Mouse (Mus musculus) left cerebral cortex, postnatal 10 days (tissue): ENCODE results near the gene Fgr. TPM values are rescaled to one million over a fixed set of nuclear protein-coding genes. Genes with fewer than 3 reads are reported as not detected.
A peak's percentile ranks its signal among the peaks of the same experiment; 100 is the strongest.
"Not testable (repeated sequence)": the region's sequence is repeated elsewhere in the genome, so short reads cannot be mapped to it uniquely, and the experiment has no call there.

ENCODE experiments used
- DNase-seq, 2 experiments: peaks; one replicate each; pipeline ENCODE4 v3.0.0; 2021 to 2022; ENCODE audit warnings: low spot score in 2 of 2, mixed read lengths in 1 of 2; ENCODE audit errors: extremely low spot score in 1 of 2
- intact Hi-C: fragments of 180-260 bp; cut with DNase I; formaldehyde crosslinking; loops from one replicate; pipeline ENCODE4 v1.15.1; 2025
- total RNA-seq, 2 experiments: library from RNA; stranded (reverse); gene quantifications; 2 replicates each; pipeline ENCODE4 v1.2.3; 2021

Gene Fgr
- total RNA-seq, 2 experiments from 2014 or later = 0.47 TPM; not detected in 1

GRCm38 (mm10) chr4:132976729-132977128, 2.8 kb downstream of the Fgr start:
- DNase-seq = no peak
- intact Hi-C loops = no loop called here

GRCm38 (mm10) chr4:132977597-132977996, 3.7 kb downstream of the Fgr start:
- DNase-seq = no peak
- intact Hi-C loops = no loop called here

- intact Hi-C loops = no loop called here
- DNase-seq = no peak
Observed at GRCm38 (mm10) chr4:132979186-132979585, 5.3 kb downstream of the Fgr start.

GRCm38 (mm10) chr4:132981621-132982020, 7.7 kb downstream of the Fgr start:
- intact Hi-C loops = no loop called here

GRCm38 (mm10) chr4:132982999-132983398, 9.1 kb downstream of the Fgr start:
- intact Hi-C loops = no loop called here

More at GRCm38 (mm10) chr4:132981621-132982020, 7.7 kb downstream of the Fgr start:
- DNase-seq = no peak

GRCm38 (mm10) chr4:132983664-132984512, 10.0 kb downstream of the Fgr start:
- DNase-seq = peak; percentile 60 to 72
- intact Hi-C loops = no loop called here

More at GRCm38 (mm10) chr4:132982999-132983398, 9.1 kb downstream of the Fgr start:
- no peak for DNase-seq

GRCm38 (mm10) chr4:132988581-132989355, 14.9 kb downstream of the Fgr start:
- intact Hi-C loops = no loop called here
- DNase-seq = no peak

- DNase-seq = no peak
- intact Hi-C loops = no loop called here
Observed at GRCm38 (mm10) chr4:132993553-132993952, 19.7 kb downstream of the Fgr start.

- no peak for DNase-seq
- intact Hi-C loops = no loop called here
Observed at GRCm38 (mm10) chr4:132997469-132998237, 23.8 kb downstream of the Fgr start.

GRCm38 (mm10) chr4:133002896-133003295, 29.0 kb downstream of the Fgr start:
- DNase-seq = peak in 1 of 2 experiments; percentile 69
- intact Hi-C loops = no loop called here

- peak in 1 of 2 experiments; percentile 31 for DNase-seq
- intact Hi-C loops = no loop called here
Observed at GRCm38 (mm10) chr4:133003316-133004018, 29.6 kb downstream of the Fgr start.

- intact Hi-C loops = loop anchor here (1.0 to 5.0 kb wide), 2 partner anchors 60 to 447 kb away; no protein-coding TSS in a partner anchor
- peak in 1 of 2 experiments; percentile 67 for DNase-seq
Observed at GRCm38 (mm10) chr4:133005233-133005632, 31.3 kb downstream of the Fgr start.

GRCm38 (mm10) chr4:133005885-133006451, 32.1 kb downstream of the Fgr start:
- DNase-seq = not testable (repeated sequence)
- intact Hi-C loops = loop anchor here (1.0 to 5.0 kb wide), 2 partner anchors 61 to 446 kb away; no protein-coding TSS in a partner anchor

- intact Hi-C loops = loop anchor here (5.0 kb wide), 1 partner anchor 445 kb away; no protein-coding TSS in a partner anchor
- peak in 1 of 2 experiments; percentile 58 for DNase-seq
Observed at GRCm38 (mm10) chr4:133007513-133008380, 33.9 kb downstream of the Fgr start.

GRCm38 (mm10) chr4:133009131-133009530, 35.2 kb downstream of the Fgr start:
- intact Hi-C loops = loop anchor here (5.0 kb wide), 1 partner anchor 443 kb away; no protein-coding TSS in a partner anchor
- peak in 1 of 2 experiments; percentile 66 for DNase-seq

GRCm38 (mm10) chr4:133009676-133010075, 35.8 kb downstream of the Fgr start:
- no peak for DNase-seq
- intact Hi-C loops = loop anchor here (2.0 to 5.0 kb wide), 3 partner anchors 203 to 443 kb away; partner anchors contain the start of genes Cd164l2 and Gpr3

GRCm38 (mm10) chr4:133010611-133011010, 36.7 kb downstream of the Fgr start:
- DNase-seq = peak in 1 of 2 experiments; percentile 54

More at GRCm38 (mm10) chr4:133010611-133011010, 36.7 kb downstream of the Fgr start:
- intact Hi-C loops = loop anchor here (2.0 to 5.0 kb wide), 2 partner anchors 202 to 290 kb away; partner anchors contain the start of genes Cd164l2 and Gpr3
